Mouse (Mus musculus): ENCODE data around the gene Dusp9. TPM values are rescaled to one million over a fixed set of nuclear protein-coding genes. Genes with fewer than 3 reads are reported as not detected.

Gene Dusp9
- under 1 TPM; 0.23 to 0.30 TPM for total RNA-seq (2021)
- long read RNA-seq, partial matches to known transcripts, result 0 of 1 reads
- long read RNA-seq, other reads (novel, unspliced or antisense), result 1 of 1 reads

- no peak for DNase-seq (ENCODE audit: low spot score in 2 of 2)
Measured at GRCm38 (mm10) chrX:73639255-73639675, at the start of gene Dusp9. TSS of gene Dusp9 (plus strand) at chrX:73639419.

GRCm38 (mm10) chrX:73593212-73593611 lies 46.0 kb upstream of the Dusp9 start:
- no peak for DNase-seq (ENCODE audit: low spot score in 2 of 2)

- no peak for DNase-seq (ENCODE audit: low spot score in 2 of 2)
Measured at GRCm38 (mm10) chrX:73594451-73595121, 44.6 kb upstream of the Dusp9 start.

- DNase-seq (ENCODE audit: low spot score in 2 of 2), result no peak
Measured at GRCm38 (mm10) chrX:73595297-73595938, 43.8 kb upstream of the Dusp9 start.

- no peak for DNase-seq (ENCODE audit: low spot score in 2 of 2)
Measured at GRCm38 (mm10) chrX:73601456-73601855, 37.8 kb upstream of the Dusp9 start.

- no peak for DNase-seq (ENCODE audit: low spot score in 2 of 2)
Measured at GRCm38 (mm10) chrX:73613665-73614064, 25.6 kb upstream of the Dusp9 start.

- no peak for DNase-seq (ENCODE audit: low spot score in 2 of 2)
Measured at GRCm38 (mm10) chrX:73615876-73616275, 23.3 kb upstream of the Dusp9 start.

- DNase-seq (ENCODE audit: low spot score in 2 of 2), result no peak
Measured at GRCm38 (mm10) chrX:73619401-73619800, 19.8 kb upstream of the Dusp9 start.

GRCm38 (mm10) chrX:73619890-73620289 lies 19.3 kb upstream of the Dusp9 start:
- no peak for DNase-seq (ENCODE audit: low spot score in 2 of 2)

GRCm38 (mm10) chrX:73626981-73627380 lies 12.2 kb upstream of the Dusp9 start:
- DNase-seq (ENCODE audit: low spot score in 2 of 2), result no peak

- DNase-seq (ENCODE audit: low spot score in 2 of 2), result no peak
Measured at GRCm38 (mm10) chrX:73635425-73635824, 3.8 kb upstream of the Dusp9 start.

- DNase-seq (ENCODE audit: low spot score in 2 of 2), result no peak
Measured at GRCm38 (mm10) chrX:73637415-73637814, 1.8 kb upstream of the Dusp9 start.

- no peak for DNase-seq (ENCODE audit: low spot score in 2 of 2)
Measured at GRCm38 (mm10) chrX:73639901-73640469, 766 bp downstream of the Dusp9 start.

- DNase-seq (ENCODE audit: low spot score in 2 of 2), result no peak
Measured at GRCm38 (mm10) chrX:73645121-73645520, 5.9 kb downstream of the Dusp9 start.

- no peak for DNase-seq (ENCODE audit: low spot score in 2 of 2)
Measured at GRCm38 (mm10) chrX:73650869-73651268, 11.7 kb downstream of the Dusp9 start.

GRCm38 (mm10) chrX:73653392-73653791 lies 14.2 kb downstream of the Dusp9 start:
- DNase-seq (ENCODE audit: low spot score in 2 of 2), result no peak

GRCm38 (mm10) chrX:73654177-73654576 lies 15.0 kb downstream of the Dusp9 start:
- DNase-seq (ENCODE audit: low spot score in 2 of 2), result peak in 1 of 2 experiments; percentile 70

GRCm38 (mm10) chrX:73655529-73655928 lies 16.3 kb downstream of the Dusp9 start:
- DNase-seq (ENCODE audit: low spot score in 2 of 2), result no peak

GRCm38 (mm10) chrX:73658391-73658790 lies 19.2 kb downstream of the Dusp9 start:
- DNase-seq (ENCODE audit: low spot score in 2 of 2), result no peak

- peak in 1 of 2 experiments; percentile 62 for DNase-seq (ENCODE audit: low spot score in 2 of 2)
Measured at GRCm38 (mm10) chrX:73658936-73659574, 19.8 kb downstream of the Dusp9 start.

- no peak for DNase-seq (ENCODE audit: low spot score in 2 of 2)
Measured at GRCm38 (mm10) chrX:73659575-73660283, 20.5 kb downstream of the Dusp9 start, which contains the start of gene Pnck. TSS of gene Pnck (minus strand) at chrX:73660117.
